Mouse (Mus musculus): Measurements from ENCODE around the gene Cd8b1. TPM values are rescaled to one million over a fixed set of nuclear protein-coding genes. Genes with fewer than 3 reads are reported as not detected.
"Not testable (repeated sequence)": the region's sequence is repeated elsewhere in the genome, so short reads cannot be mapped to it uniquely, and the experiment has no call there.

Gene Cd8b1
- total RNA-seq (2021) = under 1 TPM; 0.74 to 0.79 TPM

- DNase-seq = no peak
- intact Hi-C loops (cut with DNase I) = no loop called here
These were observed at the start of gene Cd8b1 for GRCm38 (mm10) chr6:71322491-71322921. TSS of gene Cd8b1 (plus strand) at chr6:71322788.

- intact Hi-C loops (cut with DNase I) = no loop called here
These were observed 48.9 kb upstream of the Cd8b1 start for GRCm38 (mm10) chr6:71273715-71274114.

DNA sequence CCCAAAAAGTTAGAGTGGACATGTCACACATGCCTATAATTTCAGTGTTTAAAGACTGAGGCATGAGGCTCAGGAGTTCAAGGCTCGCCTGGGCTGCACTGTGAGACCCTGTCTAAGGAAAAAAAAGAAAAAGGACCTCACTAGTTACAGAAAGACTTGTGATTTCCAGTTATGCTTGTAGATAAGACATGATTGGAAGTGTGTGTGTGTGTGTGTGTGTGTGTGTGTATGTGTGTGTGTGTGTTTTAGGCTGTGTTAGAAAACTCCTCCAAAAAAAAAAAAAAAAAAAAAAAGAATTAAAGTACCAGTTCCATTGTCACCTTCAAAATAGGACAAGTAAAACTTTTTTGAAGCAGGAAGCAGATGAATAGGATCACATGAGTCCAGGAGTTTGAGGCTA, 48.0 kb upstream of the Cd8b1 start:
- intact Hi-C loops (cut with DNase I) = no loop called here
- DNase-seq = no peak

More at GRCm38 (mm10) chr6:71273715-71274114, 48.9 kb upstream of the Cd8b1 start:
- DNase-seq = no peak

DNA sequence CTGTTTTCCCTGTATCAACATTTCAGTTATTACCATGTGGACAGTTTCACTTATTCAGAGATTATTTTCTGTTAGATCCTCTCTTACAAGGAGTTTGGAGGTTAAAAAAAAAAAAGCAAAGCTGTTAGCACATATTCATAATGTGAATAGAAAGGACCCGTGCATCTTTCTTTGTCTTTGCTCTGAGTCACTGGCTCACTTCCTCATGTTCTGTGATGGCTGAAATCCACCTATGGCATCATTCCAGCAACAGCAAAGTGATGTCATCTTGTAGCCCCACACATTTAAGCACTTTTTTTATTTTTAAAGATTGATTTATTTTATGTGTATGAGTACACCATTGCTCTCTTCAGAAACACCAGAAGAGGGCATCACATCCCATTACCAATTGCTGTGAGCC, 43.2 kb upstream of the Cd8b1 start:
- intact Hi-C loops (cut with DNase I) = no loop called here

DNA sequence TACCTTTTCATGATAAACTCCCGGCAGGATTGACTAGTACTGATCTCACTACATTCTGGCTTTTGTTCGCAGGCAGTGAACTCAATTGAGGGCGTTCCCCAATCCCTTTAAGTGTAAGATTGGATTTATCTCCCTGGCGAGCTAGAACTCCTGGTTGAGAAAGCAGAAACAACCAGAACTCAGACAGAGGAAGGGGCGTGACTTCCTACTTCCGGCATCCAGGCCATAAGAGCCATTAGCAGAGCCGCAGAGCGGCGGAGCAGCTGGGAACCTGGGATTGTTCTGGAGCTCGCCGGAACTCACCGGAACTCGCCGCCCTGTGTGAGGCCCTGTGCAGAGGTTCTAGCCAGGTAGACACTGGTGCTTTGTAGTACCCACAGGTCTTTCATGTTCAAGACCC, 29.1 kb upstream of the Cd8b1 start:
- intact Hi-C loops (cut with DNase I) = no loop called here
- no peak for DNase-seq

More for the DNA sequence above, 43.2 kb upstream of the Cd8b1 start:
- DNase-seq = no peak

- intact Hi-C loops (cut with DNase I) = no loop called here
- DNase-seq = no peak
These were observed 27.3 kb upstream of the Cd8b1 start for GRCm38 (mm10) chr6:71295303-71295702.

GRCm38 (mm10) chr6:71298051-71298450, 24.5 kb upstream of the Cd8b1 start:
- intact Hi-C loops (cut with DNase I) = no loop called here

GRCm38 (mm10) chr6:71298751-71299150, 23.8 kb upstream of the Cd8b1 start:
- intact Hi-C loops (cut with DNase I) = no loop called here
- peak in 1 of 2 experiments; percentile 25 for DNase-seq

More at GRCm38 (mm10) chr6:71298051-71298450, 24.5 kb upstream of the Cd8b1 start:
- DNase-seq = no peak

DNA sequence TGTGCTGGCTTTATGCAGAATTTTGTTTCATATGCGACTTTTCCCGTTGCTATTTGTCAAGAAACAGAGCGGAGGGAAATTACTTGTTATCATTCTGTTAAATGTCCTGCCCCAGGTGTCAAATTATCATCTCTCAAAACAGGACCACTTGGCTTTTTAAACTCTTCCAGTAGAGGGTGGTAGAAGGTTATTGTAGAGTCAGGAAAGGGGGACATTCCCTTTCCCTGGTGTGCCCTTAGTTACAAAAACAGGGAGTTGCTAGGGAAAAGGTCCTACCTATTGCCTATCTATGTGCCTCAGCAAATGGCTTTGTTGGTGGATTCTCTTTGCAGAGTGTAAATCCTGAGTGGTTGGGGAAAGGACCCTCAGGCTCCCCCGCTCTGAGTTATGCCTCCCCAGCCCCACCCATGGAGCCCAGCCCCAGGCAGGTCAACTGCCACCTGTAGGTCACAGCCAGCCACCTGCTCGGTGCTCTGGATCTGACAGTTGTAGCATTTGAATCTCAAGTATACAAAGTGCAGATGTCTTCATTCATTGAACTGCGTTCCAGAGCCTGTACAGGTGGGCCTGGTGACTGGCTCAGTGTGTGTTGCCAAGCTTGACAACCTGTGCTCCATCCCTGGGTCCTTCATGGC, 20.4 kb upstream of the Cd8b1 start:
- intact Hi-C loops (cut with DNase I) = loop anchor here (5.0 to 10.0 kb wide), 2 partner anchors 95 to 503 kb away; no protein-coding TSS in a partner anchor
- no peak for DNase-seq

- intact Hi-C loops (cut with DNase I) = loop anchor here (10.0 kb wide), 1 partner anchor 497 kb away; no protein-coding TSS in a partner anchor
- no peak for DNase-seq
These were observed 15.1 kb upstream of the Cd8b1 start for GRCm38 (mm10) chr6:71307486-71307885.

GRCm38 (mm10) chr6:71321826-71322283, 733 bp upstream of the Cd8b1 start, which contains the start of gene Smyd1:
TSS of gene Smyd1 (minus strand) at chr6:71322233.
- no peak for DNase-seq
- intact Hi-C loops (cut with DNase I) = no loop called here

- no peak for DNase-seq
- intact Hi-C loops (cut with DNase I) = no loop called here
These were observed 2.2 kb downstream of the Cd8b1 start for GRCm38 (mm10) chr6:71324816-71325215.

GRCm38 (mm10) chr6:71329881-71330280, 7.3 kb downstream of the Cd8b1 start:
- intact Hi-C loops (cut with DNase I) = no loop called here
- no peak for DNase-seq

DNA sequence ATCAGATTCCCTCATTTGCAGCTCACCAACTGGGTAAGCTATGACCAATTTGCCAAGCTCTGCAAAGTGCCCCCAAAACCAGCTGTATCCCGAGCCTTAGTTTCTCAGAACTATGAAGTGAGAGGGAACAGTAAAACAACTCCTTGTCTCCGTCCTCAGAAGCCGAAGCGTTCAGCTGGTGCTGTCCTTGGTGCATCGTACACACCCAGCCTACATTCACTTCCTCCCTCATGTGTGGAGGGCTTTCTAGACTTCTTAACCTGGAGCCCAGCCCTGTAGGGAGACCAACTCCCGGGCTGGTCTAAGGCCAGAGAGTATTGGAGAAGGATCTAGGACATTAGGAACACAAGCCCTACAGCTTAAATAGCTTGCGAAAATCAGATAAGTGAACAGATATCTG, 7.9 kb downstream of the Cd8b1 start:
- DNase-seq = no peak
- intact Hi-C loops (cut with DNase I) = no loop called here

- DNase-seq; intact Hi-C loops (cut with DNase I): not testable (repeated sequence)
These were observed 8.9 kb downstream of the Cd8b1 start for GRCm38 (mm10) chr6:71331491-71331890.

DNA sequence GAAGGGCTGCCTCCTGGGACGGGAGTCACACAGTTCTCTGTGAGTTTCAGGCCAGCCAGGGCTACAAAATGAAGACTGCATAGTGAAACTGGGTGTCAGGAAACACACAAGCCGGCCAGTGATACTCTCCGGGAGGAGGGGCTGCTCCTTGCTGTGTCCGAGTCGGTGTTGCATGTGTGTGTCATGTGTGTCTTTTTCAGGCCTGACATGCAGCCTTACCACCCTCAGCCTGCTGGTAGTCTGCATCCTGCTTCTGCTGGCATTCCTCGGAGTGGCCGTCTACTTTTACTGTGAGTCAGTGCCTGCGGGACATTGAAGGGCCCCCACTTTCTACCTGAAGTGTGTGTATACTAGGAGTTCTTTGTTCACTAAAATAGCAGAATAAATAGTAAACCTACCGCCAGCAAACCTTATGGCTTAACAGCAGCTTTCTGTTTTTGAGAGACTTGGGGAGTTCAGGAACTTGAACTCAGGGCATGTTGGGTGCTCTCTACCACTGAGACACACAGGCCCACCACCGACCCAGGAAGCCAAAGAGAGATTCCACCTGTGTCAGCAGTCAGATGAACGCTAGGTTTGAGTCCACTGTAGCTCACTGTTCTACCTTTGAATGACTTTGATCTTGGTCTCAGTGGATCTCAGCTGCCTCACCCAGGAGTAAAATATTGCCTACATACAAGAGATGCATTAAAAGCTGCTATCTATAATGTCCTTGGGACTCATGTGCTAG, 9.8 kb downstream of the Cd8b1 start:
- DNase-seq = no peak
- intact Hi-C loops (cut with DNase I) = no loop called here

- intact Hi-C loops (cut with DNase I) = no loop called here
These were observed 10.4 kb downstream of the Cd8b1 start for GRCm38 (mm10) chr6:71333031-71333430.

GRCm38 (mm10) chr6:71333578-71334273, 11.1 kb downstream of the Cd8b1 start:
- no peak for DNase-seq
- intact Hi-C loops (cut with DNase I) = no loop called here

More at GRCm38 (mm10) chr6:71333031-71333430, 10.4 kb downstream of the Cd8b1 start:
- DNase-seq = no peak

DNA sequence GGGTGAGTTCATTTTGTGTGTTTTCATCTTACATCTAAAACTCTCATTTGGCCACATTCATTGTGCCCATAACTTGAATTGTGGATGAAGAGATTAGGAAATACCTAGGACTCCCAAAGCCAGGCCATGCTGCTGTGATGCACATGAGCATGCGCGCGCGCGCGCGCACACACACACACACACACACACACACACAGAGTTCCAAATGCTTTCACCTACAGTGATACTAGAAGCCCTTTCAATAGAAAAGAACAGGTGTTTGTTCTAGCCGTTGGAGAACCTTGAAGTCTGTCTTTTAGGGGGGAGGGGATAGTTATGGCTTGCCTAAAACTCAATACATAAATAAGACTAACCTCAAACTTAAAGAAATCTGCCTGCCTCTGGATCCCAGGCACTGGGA, 15.1 kb downstream of the Cd8b1 start:
- intact Hi-C loops (cut with DNase I) = no loop called here
- no peak for DNase-seq

GRCm38 (mm10) chr6:71338941-71339340, 16.4 kb downstream of the Cd8b1 start:
- no peak for DNase-seq
- intact Hi-C loops (cut with DNase I) = no loop called here

DNA sequence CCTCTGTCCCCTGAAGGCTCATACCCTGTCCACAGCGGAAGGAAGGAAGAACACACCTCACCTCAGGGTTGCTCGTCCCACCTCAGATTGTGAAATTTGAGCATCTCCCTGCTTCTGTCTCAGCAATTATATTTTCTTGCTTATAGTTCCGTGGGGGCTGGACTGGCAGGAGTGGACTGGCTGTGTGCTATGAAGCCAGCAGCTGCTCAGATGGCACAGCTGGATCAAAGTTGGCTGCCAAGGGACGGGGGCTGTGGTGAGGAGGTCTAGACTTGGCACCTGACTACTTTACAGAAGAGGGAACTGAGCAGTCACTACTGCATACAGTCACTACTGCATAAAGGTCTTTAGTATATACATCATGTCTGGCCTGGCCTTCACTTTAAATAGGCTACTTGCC, 16.8 kb downstream of the Cd8b1 start:
- DNase-seq = no peak
- intact Hi-C loops (cut with DNase I) = no loop called here

Data from heart, postnatal 10 days (tissue).